Mouse (Mus musculus): Measurements from ENCODE around the gene Glipr2. TPM values are rescaled to one million over a fixed set of nuclear protein-coding genes. Genes with fewer than 3 reads are reported as not detected.

Glipr2 gene
- total RNA-seq, 2 experiments from 2014 or later, result 2.2 TPM

- no peak for DNase-seq
Observed at GRCm38 (mm10) chr4:43970393-43971330, 13.5 kb downstream of the Glipr2 start.

GRCm38 (mm10) chr4:43971541-43972136 is 14.4 kb downstream of the Glipr2 start:
- DNase-seq, result no peak

GRCm38 (mm10) chr4:43972137-43972591 is 15.0 kb downstream of the Glipr2 start:
- no peak for DNase-seq

GRCm38 (mm10) chr4:43973526-43973981 is 16.4 kb downstream of the Glipr2 start:
- peak; percentile 51 to 63 for DNase-seq

GRCm38 (mm10) chr4:43974914-43975616 is 17.9 kb downstream of the Glipr2 start:
- no peak for DNase-seq

- no peak for DNase-seq
Observed at GRCm38 (mm10) chr4:43976223-43976740, 19.1 kb downstream of the Glipr2 start.

GRCm38 (mm10) chr4:43978521-43979443 is 21.6 kb downstream of the Glipr2 start:
- DNase-seq, result no peak

- DNase-seq, result peak; percentile 82 to 84
Observed at GRCm38 (mm10) chr4:43979746-43980145, 22.5 kb downstream of the Glipr2 start.

GRCm38 (mm10) chr4:43980236-43980635 is 23.0 kb downstream of the Glipr2 start:
- DNase-seq, result no peak

GRCm38 (mm10) chr4:43980846-43981245 is 23.6 kb downstream of the Glipr2 start:
- no peak for DNase-seq

- DNase-seq, result no peak
Observed at GRCm38 (mm10) chr4:43981251-43981650, 24.1 kb downstream of the Glipr2 start.

- DNase-seq, result peak; percentile 90 to 91
Observed at GRCm38 (mm10) chr4:43982053-43982732, 25.0 kb downstream of the Glipr2 start.

- no peak for DNase-seq
Observed at GRCm38 (mm10) chr4:43983181-43983580, 26.0 kb downstream of the Glipr2 start, which contains the start of gene Ccin. Gene Ccin (plus strand): TSS chr4:43983483.

GRCm38 (mm10) chr4:43983756-43984155 is 26.6 kb downstream of the Glipr2 start:
- DNase-seq, result no peak

- no peak for DNase-seq
Observed at GRCm38 (mm10) chr4:43984326-43984725, 27.1 kb downstream of the Glipr2 start.

GRCm38 (mm10) chr4:43988976-43989375 is 31.8 kb downstream of the Glipr2 start:
- DNase-seq, result no peak

GRCm38 (mm10) chr4:43993072-43993471 is 35.9 kb downstream of the Glipr2 start:
- DNase-seq, result no peak

GRCm38 (mm10) chr4:43994342-43994741 is 37.1 kb downstream of the Glipr2 start:
- DNase-seq, result no peak

GRCm38 (mm10) chr4:44003622-44004021 is 46.4 kb downstream of the Glipr2 start:
- DNase-seq, result no peak

- DNase-seq, result no peak
Observed at GRCm38 (mm10) chr4:44004126-44004525, 46.9 kb downstream of the Glipr2 start, which contains the start of gene Clta. Gene Clta (plus strand): TSS chr4:44004452.

Measured in layer of hippocampus, postnatal 36 days (tissue).